Mouse (Mus musculus) heart, postnatal 4 days (tissue): ENCODE data around the gene Eng. TPM values are rescaled to one million over a fixed set of nuclear protein-coding genes. Genes with fewer than 3 reads are reported as not detected.

Experiments
- microRNA-seq, 2 experiments: library from miRNA; unstranded; fragments of <30 nt; microRNA quantifications; one replicate each; pipeline ENCODE4 v1.2.0; 2021 to 2022
- total RNA-seq, 2 experiments: library from RNA; stranded (reverse); gene quantifications; 2 replicates each; pipeline ENCODE4 v1.2.3; 2021

Gene Eng
- total RNA-seq, 2 experiments from 2014 or later, result 149 to 162 TPM

Small RNAs within 50 kb of the gene (microRNA-seq; reads per million reads assigned to microRNA genes)
- gene Gm47291 (0 reads per million in 2 experiments), gene Mir1954 (0 reads per million in 2 experiments), gene Mir2861 (0 to 0.41 reads per million in 2 experiments), gene Mir3960 (0 reads per million in 2 experiments), gene Mir8093 (0 to 0.20 reads per million in 2 experiments)

Other genes starting within 250 kb of the Eng start
- 1 to 10 TPM; 3.5 to 3.6 TPM for gene Naif1, start 196.1 kb upstream of the Eng start, total RNA-seq
- 10 to 100 TPM; 16.4 to 22.2 TPM for gene Slc25a25, start 195.2 kb upstream of the Eng start, total RNA-seq
- 10 to 100 TPM in 1 of 2 experiments, 1 to 10 TPM in 1; 9.9 to 11.0 TPM for gene Fam102a, start 111.3 kb upstream of the Eng start, total RNA-seq
- gene Dpm2, start 75.7 kb upstream of the Eng start, total RNA-seq, result 10 to 100 TPM; 32.5 to 34.4 TPM
- under 1 TPM in 1 of 2 experiments, not detected in 1; 0.26 TPM for gene Pip5kl1, start 71.8 kb upstream of the Eng start, total RNA-seq
- not detected for gene 9430097D07Rik, start 70.9 kb upstream of the Eng start, total RNA-seq
- gene St6galnac4, start 59.5 kb upstream of the Eng start, total RNA-seq, result 10 to 100 TPM; 31.6 to 38.6 TPM
- 10 to 100 TPM; 77.5 to 82.7 TPM for gene St6galnac6, start 46.9 kb upstream of the Eng start, total RNA-seq
- gene Ak1, start 24.8 kb upstream of the Eng start, total RNA-seq, result 100 to 1,000 TPM; 405 to 424 TPM
- 10 to 100 TPM; 10.5 to 12.5 TPM for gene Fpgs, start 57.5 kb downstream of the Eng start, total RNA-seq
- 10 to 100 TPM; 38.2 to 46.0 TPM for gene Cdk9, start 66.5 kb downstream of the Eng start, total RNA-seq
- gene Sh2d3c, start 74.5 kb downstream of the Eng start, total RNA-seq, result 10 to 100 TPM; 38.2 to 41.4 TPM
- not detected for gene 6330409D20Rik, start 94.4 kb downstream of the Eng start, total RNA-seq
- gene Tor2a, start 110.6 kb downstream of the Eng start, total RNA-seq, result 10 to 100 TPM; 16.7 to 18.6 TPM
- gene Ttc16, start 129.0 kb downstream of the Eng start, total RNA-seq, result under 1 TPM; 0.09 to 0.36 TPM
- 1 to 10 TPM; 3.0 to 5.4 TPM for gene Ptrh1, start 129.2 kb downstream of the Eng start, total RNA-seq
- not detected for gene Cfap157, start 137.8 kb downstream of the Eng start, total RNA-seq
- gene Stxbp1, start 200.7 kb downstream of the Eng start, total RNA-seq, result 10 to 100 TPM; 34.8 to 39.6 TPM
- 10 to 100 TPM; 45.4 to 46.0 TPM for gene Fam129b, start 229.5 kb downstream of the Eng start, total RNA-seq